Mouse (Mus musculus) spleen, adult 2 months (tissue): Measurements from ENCODE around the gene Pdzrn4.

ENCODE experiments used
- CTCF ChIP-seq: fragments of 200-500 bp; IDR thresholded peaks from 2 replicates; pipeline ENCODE4 v1.5.1; 2011; ENCODE audit warnings: mild to moderate bottlenecking, inconsistent platforms; ENCODE audit not compliant: insufficient read depth, insufficient read length, insufficient replicate concordance; ENCODE audit errors: extremely low read depth
- POLR2A ChIP-seq: fragments of 200-500 bp; IDR thresholded peaks from 2 replicates; pipeline ENCODE4 v1.6.1; 2011; ENCODE audit warnings: low read depth, low read length, inconsistent platforms

- no peak for TF ChIP-seq POLR2A
- TF ChIP-seq CTCF: no peak
Observed at GRCm38 (mm10) chr15:92500276-92500838, 103.7 kb downstream of the Pdzrn4 start.
